ENCODE assay signal across 8 mouse cellular contexts in genomic region chr8:125518301-125518700, GRCm38 (mm10). TPM values are rescaled to one million over a fixed set of nuclear protein-coding genes. Genes with fewer than 3 reads are reported as not detected.
DNase-seq lines count a peak whose midpoint lies in the region; ATAC-seq and TF ChIP-seq lines count a peak whose summit lies in the region.

No protein-coding gene starts in this region.

- no peak overlapping the region for H3K9ac ChIP-seq in heart, embryonic 11.5 days (ENCODE audit: low read depth, low read length)
- no peak overlapping the region for H3K9ac ChIP-seq in stomach, embryonic 16.5 days (ENCODE audit: low read length)
- H3K9ac ChIP-seq in forebrain, embryonic 13.5 days = no peak overlapping the region

- H3K27me3 ChIP-seq in spleen, adult 2 months (ENCODE audit: control insufficient read depth, insufficient read depth, low read length) = no peaks in the 10 kb centered on the region
- H3K27me3 ChIP-seq in heart, embryonic 11.5 days (ENCODE audit: control insufficient read depth, insufficient read depth, low read length) = no peaks in the 10 kb centered on the region
- no peaks in the 10 kb centered on the region for H3K27me3 ChIP-seq in stomach, embryonic 16.5 days (ENCODE audit: control insufficient read depth, insufficient read depth, low read length)
- H3K27me3 ChIP-seq in forebrain, embryonic 13.5 days = no peaks in the 10 kb centered on the region

- no peak for TF ChIP-seq POLR2A in spleen, adult 2 months (IDR thresholded peaks at IDR 0.05; ENCODE audit: low read depth, low read length)

- TF ChIP-seq CTCF in spleen, adult 2 months (IDR thresholded peaks at IDR 0.05; ENCODE audit: extremely low read depth, insufficient read depth, insufficient read length, insufficient replicate concordance) = no peak

- 33% methylated on average over 6 of the region's 6 CpGs for WGBS in spleen, adult 2 months
- 50% methylated on average over 6 of the region's 6 CpGs for WGBS in heart, embryonic 11.5 days (ENCODE audit: insufficient replicate concordance)
- WGBS in stomach, embryonic 16.5 days = 68% methylated on average over 6 of the region's 6 CpGs
- 94% methylated on average over 6 of the region's 6 CpGs for WGBS in forebrain, embryonic 13.5 days

- ATAC-seq in heart, embryonic 11.5 days (replicated peaks; ENCODE audit: insufficient number of reproducible peaks, low FRiP score, low TSS enrichment) = 0 out of 2 replicates have a peak, but pooled peaks have one; percentile 43
- peak; percentile 51 for ATAC-seq in stomach, embryonic 16.5 days (ENCODE audit: insufficient read depth, low FRiP score)
- no peak for ATAC-seq in forebrain, embryonic 13.5 days

- H3K4me2 ChIP-seq in heart, embryonic 11.5 days = no peak overlapping the region
- no peak overlapping the region for H3K4me2 ChIP-seq in stomach, embryonic 16.5 days (ENCODE audit: low read depth, low read length)
- H3K4me2 ChIP-seq in forebrain, embryonic 13.5 days = no peak overlapping the region

- H3K36me3 ChIP-seq in spleen, adult 2 months (ENCODE audit: control insufficient read depth, insufficient read depth, low read length) = no peaks in the 10 kb centered on the region
- no peaks in the 10 kb centered on the region for H3K36me3 ChIP-seq in heart, embryonic 11.5 days (ENCODE audit: control insufficient read depth, insufficient read depth, low read length)
- no peaks in the 10 kb centered on the region for H3K36me3 ChIP-seq in stomach, embryonic 16.5 days (ENCODE audit: control insufficient read depth, insufficient read depth, low read length)
- H3K36me3 ChIP-seq in forebrain, embryonic 13.5 days (ENCODE audit: poor library complexity, severe bottlenecking) = no peaks in the 10 kb centered on the region

- H3K4me3 ChIP-seq in spleen, adult 2 months (ENCODE audit: extremely low read depth, insufficient read depth, insufficient read length) = no peak overlapping the region
- no peak overlapping the region for H3K4me3 ChIP-seq in heart, embryonic 11.5 days (ENCODE audit: low read depth, low read length)
- H3K4me3 ChIP-seq in stomach, embryonic 16.5 days (replicated peaks; ENCODE audit: low read length) = no peak overlapping the region
- no peak overlapping the region for H3K4me3 ChIP-seq in forebrain, embryonic 13.5 days

- H3K9me3 ChIP-seq in heart, embryonic 11.5 days (replicated peaks; ENCODE audit: control insufficient read depth, low read length) = no peaks in the 10 kb centered on the region
- H3K9me3 ChIP-seq in stomach, embryonic 16.5 days (replicated peaks; ENCODE audit: control insufficient read depth, low read length) = no peaks in the 10 kb centered on the region
- no peaks in the 10 kb centered on the region for H3K9me3 ChIP-seq in forebrain, embryonic 13.5 days (replicated peaks)

- H3K27ac ChIP-seq in spleen, adult 2 months (ENCODE audit: insufficient read depth, low read length) = 0 out of 2 replicates have a peak overlapping the region, but pooled peaks have one; percentile 26
- H3K27ac ChIP-seq in heart, embryonic 11.5 days (ENCODE audit: low read depth, low read length) = peak overlapping the region; percentile 41; the same call in 1 of the 2 replicates
- H3K27ac ChIP-seq in stomach, embryonic 16.5 days (ENCODE audit: low read length) = peak overlapping the region; percentile 30; the same call in 1 of the 2 replicates
- no peak overlapping the region for H3K27ac ChIP-seq in forebrain, embryonic 13.5 days

- DNase-seq in spleen, adult 2 months (ENCODE audit: low read depth in 1 of 2, low spot score in 2 of 2) = no peak
- no peak for DNase-seq in spleen, adult 12 weeks (ENCODE audit: low spot score)
- DNase-seq in kidney, postnatal 4 days = peak; percentile 44 to 60
- no peak for DNase-seq in right cerebral cortex, postnatal 14 days
- no peak for DNase-seq in ovary, adult 18-20 months (ENCODE audit: low spot score)

- H3K4me1 ChIP-seq in spleen, adult 2 months (ENCODE audit: control insufficient read depth, insufficient read depth, insufficient read length) = peaks cover 19% of the 10 kb centered on the region
- H3K4me1 ChIP-seq in heart, embryonic 11.5 days (ENCODE audit: control insufficient read depth, insufficient read depth, low read length) = peaks cover 76% of the 10 kb centered on the region
- H3K4me1 ChIP-seq in stomach, embryonic 16.5 days (ENCODE audit: control insufficient read depth, insufficient read depth, low read length) = peaks cover 14% of the 10 kb centered on the region
- H3K4me1 ChIP-seq in forebrain, embryonic 13.5 days = peaks cover 85% of the 10 kb centered on the region

RNA-seq across cellular contexts. Expression of gene Sipa1l2, which starts 51.3 kb away (rescaled TPM):
- polyA plus RNA-seq in spleen, adult 2 months (2012; rRNA removed) = 9.7 and 12.1 TPM in 2 replicates
- 16.8 and 19.4 TPM in 2 replicates for polyA plus RNA-seq in heart, embryonic 11.5 days (2014; fragmentation: Nextera tagmentation; extraction: Ambion mirVana)
- polyA plus RNA-seq in stomach, embryonic 16.5 days (2015; fragmentation: Nextera tagmentation; extraction: Ambion mirVana) = 8.6 and 9.3 TPM in 2 replicates
- 26.7 and 27.2 TPM in 2 replicates for polyA plus RNA-seq in forebrain, embryonic 13.5 days (2015; fragmentation: Nextera tagmentation; extraction: Ambion mirVana)

Comparison
In these comparisons a context has a peak if more than half of its experiments do, and no peak if none do; other contexts are left out.
1. DNase-seq: peak in kidney, postnatal 4 days (2 of 2); none in spleen, adult 2 months (0 of 2), spleen, adult 12 weeks (single experiment), right cerebral cortex, postnatal 14 days (single experiment) and ovary, adult 18-20 months (single experiment).